In genomic region chr9:75558360-75558759, GRCm38 (mm10) we compare ENCODE assay signal across 8 mouse cellular contexts. TPM values are rescaled to one million over a fixed set of nuclear protein-coding genes. Genes with fewer than 3 reads are reported as not detected.
DNase-seq lines count a peak whose midpoint lies in the region; ATAC-seq and TF ChIP-seq lines count a peak whose summit lies in the region.

No protein-coding gene starts in this region.

- no peaks in the 10 kb centered on the region for H3K36me3 ChIP-seq in heart, embryonic 11.5 days (ENCODE audit: control insufficient read depth, insufficient read depth, low read length)
- H3K36me3 ChIP-seq in E14TG2a.4 (ENCODE audit: insufficient read depth, low read length) = no peaks in the 10 kb centered on the region
- H3K36me3 ChIP-seq in megakaryocyte, embryonic 14.5 days (replicated peaks; ENCODE audit: low read length) = peaks cover 22% of the 10 kb centered on the region

- ATAC-seq in heart, embryonic 11.5 days (replicated peaks; ENCODE audit: insufficient number of reproducible peaks, low FRiP score, low TSS enrichment) = no peak
- ATAC-seq in granulocyte monocyte progenitor cell, adult 5-6 weeks (replicated peaks; ENCODE audit: poor library complexity, severe bottlenecking) = peak; percentile 17

- peak overlapping the region; percentile 95 for H3K4me3 ChIP-seq in heart, embryonic 11.5 days (ENCODE audit: low read depth, low read length)
- H3K4me3 ChIP-seq in E14TG2a.4 (replicated peaks; ENCODE audit: low read length) = peak overlapping the region; percentile 93
- H3K4me3 ChIP-seq in megakaryocyte, embryonic 14.5 days (replicated peaks) = peak overlapping the region; percentile 96

- intact Hi-C loops in heart, postnatal 25 days (cut with DNase I) = no loop called here
- intact Hi-C loops in left cerebral cortex, postnatal 4 days (cut with DNase I) = no loop called here

- no peaks in the 10 kb centered on the region for H3K27me3 ChIP-seq in heart, embryonic 11.5 days (ENCODE audit: control insufficient read depth, insufficient read depth, low read length)
- H3K27me3 ChIP-seq in E14TG2a.4 (ENCODE audit: insufficient read depth, low read length) = peaks cover 17% of the 10 kb centered on the region
- peaks cover 3% of the 10 kb centered on the region for H3K27me3 ChIP-seq in megakaryocyte, embryonic 14.5 days (replicated peaks)

- no peak overlapping the region for H3K27ac ChIP-seq in heart, embryonic 11.5 days (ENCODE audit: low read depth, low read length)

- H3K9ac ChIP-seq in heart, embryonic 11.5 days (ENCODE audit: low read depth, low read length) = peak overlapping the region; percentile 78

- DNase-seq in heart, postnatal 25 days (ENCODE audit: low spot score) = no peak
- DNase-seq in gastrocnemius, postnatal 10 days = no peak
- no peak for DNase-seq in left cerebral cortex, postnatal 4 days
- no peak for DNase-seq in urinary bladder, adult 2 months (ENCODE audit: low spot score)

- peak overlapping the region; percentile 87 for H3K4me2 ChIP-seq in heart, embryonic 11.5 days

- no peak for TF ChIP-seq CTCF in E14TG2a.4 (conservative IDR thresholded peaks at IDR 0.05; ENCODE audit: low read length)

- H3K4me1 ChIP-seq in heart, embryonic 11.5 days (ENCODE audit: control insufficient read depth, insufficient read depth, low read length) = peaks cover 11% of the 10 kb centered on the region
- H3K4me1 ChIP-seq in E14TG2a.4 (replicated peaks; ENCODE audit: low read depth, low read length) = peaks cover 21% of the 10 kb centered on the region
- peaks cover 66% of the 10 kb centered on the region for H3K4me1 ChIP-seq in megakaryocyte, embryonic 14.5 days

- no peaks in the 10 kb centered on the region for H3K9me3 ChIP-seq in heart, embryonic 11.5 days (replicated peaks; ENCODE audit: control insufficient read depth, low read length)
- H3K9me3 ChIP-seq in E14TG2a.4 (ENCODE audit: low read length) = no peaks in the 10 kb centered on the region
- H3K9me3 ChIP-seq in megakaryocyte, embryonic 14.5 days = no peaks in the 10 kb centered on the region

- 24% methylated on average over 3 of the region's 3 CpGs for WGBS in heart, embryonic 11.5 days (ENCODE audit: insufficient replicate concordance)

RNA-seq across cellular contexts. Expression of gene Tmod3, which starts 1.1 kb away (rescaled TPM):
- polyA plus RNA-seq in heart, embryonic 11.5 days (2014; fragmentation: Nextera tagmentation; extraction: Ambion mirVana) = 80.0 and 86.9 TPM in 2 replicates
- 10 to 100 TPM; 62.9 to 74.0 TPM for total RNA-seq in heart, postnatal 25 days (2021)
- 52.9 and 58.1 TPM in 2 replicates for total RNA-seq in granulocyte monocyte progenitor cell, adult 5-6 weeks (2014; fragmentation: Nextera tagmentation)
- 59.5 and 64.2 TPM in 2 replicates for total RNA-seq in granulocyte monocyte progenitor cell, adult 5-6 weeks (2017)
- 3.0 and 11.0 TPM in 2 replicates for polyA plus RNA-seq in megakaryocyte, embryonic 14.5 days (2012; ENCODE audit: insufficient read depth, low replicate concordance)
- total RNA-seq in gastrocnemius, postnatal 10 days (2021) = 10 to 100 TPM; 42.1 to 43.5 TPM
- 10 to 100 TPM; 85.0 to 96.1 TPM for total RNA-seq in left cerebral cortex, postnatal 4 days (2021)
- polyA plus RNA-seq in urinary bladder, adult 2 months (2012; rRNA removed) = 73.0 and 73.1 TPM in 2 replicates

RNA-seq across cellular contexts. Expression of gene Tmod2, which starts 52.8 kb away (rescaled TPM):
- 5.9 and 6.1 TPM in 2 replicates for polyA plus RNA-seq in heart, embryonic 11.5 days (2014; fragmentation: Nextera tagmentation; extraction: Ambion mirVana)
- 1 to 10 TPM; 4.6 to 5.3 TPM for total RNA-seq in heart, postnatal 25 days (2021)
- 0.09 TPM in 1 of 2 replicates, not detected in the other for total RNA-seq in granulocyte monocyte progenitor cell, adult 5-6 weeks (2014; fragmentation: Nextera tagmentation)
- total RNA-seq in granulocyte monocyte progenitor cell, adult 5-6 weeks (2017) = not detected in 2 replicates
- polyA plus RNA-seq in megakaryocyte, embryonic 14.5 days (2012; ENCODE audit: insufficient read depth, low replicate concordance) = not detected in 2 replicates
- 10 to 100 TPM; 11.7 to 14.2 TPM for total RNA-seq in gastrocnemius, postnatal 10 days (2021)
- total RNA-seq in left cerebral cortex, postnatal 4 days (2021) = 100 to 1,000 TPM; 453 to 459 TPM
- polyA plus RNA-seq in urinary bladder, adult 2 months (2012; rRNA removed) = 5.0 and 7.0 TPM in 2 replicates

Comparison
In these comparisons a context has a peak if more than half of its experiments do, and no peak if none do; other contexts are left out.
1. RNA of gene Tmod2, which starts 52.8 kb away (total RNA-seq): 453 to 459 TPM in left cerebral cortex, postnatal 4 days; 11.7 to 14.2 TPM in gastrocnemius, postnatal 10 days, 4.6 to 5.3 TPM in heart, postnatal 25 days and 0.09 TPM in granulocyte monocyte progenitor cell, adult 5-6 weeks; every median in the first group is over 10 times any median in the second.
2. Peak in every context shown above with its lines, with median percentiles within 50 percentile points of each other: H3K4me3 ChIP-seq.